8 mouse cellular contexts compared by ENCODE assay signal in genomic region chr11:68417831-68418230, GRCm38 (mm10). TPM values are rescaled to one million over a fixed set of nuclear protein-coding genes. Genes with fewer than 3 reads are reported as not detected.
A peak's percentile ranks its signal among the peaks of the same experiment; 100 is the strongest.
DNase-seq lines count a peak whose midpoint lies in the region; TF ChIP-seq lines count a peak whose summit lies in the region.

No protein-coding gene starts in this region.

- peak; percentile 43 to 59 for DNase-seq in heart, adult 18-20 months
- no peak for DNase-seq in heart, embryonic 10.5 days (ENCODE audit: low spot score)
- peak; percentile 12 for DNase-seq in urinary bladder, postnatal 14 days (ENCODE audit: low spot score)
- DNase-seq in urinary bladder, adult 2 months (ENCODE audit: low spot score), result no peak
- peak; percentile 77 to 86 for DNase-seq in thymus, postnatal 36 days
- no peak for DNase-seq in cerebellum, adult 18-20 months

- peaks cover 4% of the 10 kb centered on the region for H3K9me3 ChIP-seq in heart, embryonic 10.5 days
- peaks cover 18% of the 10 kb centered on the region for H3K9me3 ChIP-seq in megakaryocyte, embryonic 14.5 days

- WGBS in heart, embryonic 10.5 days, result 55% methylated on average over 9 of the region's 9 CpGs

- TF ChIP-seq POLR2A in embryonic fibroblast, embryonic 13.5 days (IDR thresholded peaks at IDR 0.05; ENCODE audit: low read depth, low read length), result no peak

- H3K27me3 ChIP-seq in heart, embryonic 10.5 days (ENCODE audit: insufficient read depth, poor library complexity, severe bottlenecking), result peaks cover 10% of the 10 kb centered on the region
- H3K27me3 ChIP-seq in megakaryocyte, embryonic 14.5 days (replicated peaks), result peaks cover 10% of the 10 kb centered on the region

- peaks cover 4% of the 10 kb centered on the region; the same call in 1 of the 2 replicates for H3K4me1 ChIP-seq in heart, embryonic 10.5 days
- H3K4me1 ChIP-seq in embryonic fibroblast, embryonic 13.5 days (ENCODE audit: control insufficient read depth, insufficient read depth, low read length), result no peaks in the 10 kb centered on the region
- H3K4me1 ChIP-seq in megakaryocyte, embryonic 14.5 days, result peaks cover 5% of the 10 kb centered on the region

- H3K36me3 ChIP-seq in heart, embryonic 10.5 days, result no peaks in the 10 kb centered on the region
- H3K36me3 ChIP-seq in megakaryocyte, embryonic 14.5 days (replicated peaks; ENCODE audit: low read length), result no peaks in the 10 kb centered on the region

- no peak overlapping the region for H3K4me3 ChIP-seq in heart, embryonic 10.5 days
- no peak overlapping the region for H3K4me3 ChIP-seq in embryonic fibroblast, embryonic 13.5 days (ENCODE audit: insufficient read depth, low read length)
- H3K4me3 ChIP-seq in megakaryocyte, embryonic 14.5 days (replicated peaks), result peak overlapping the region; percentile 3

- no peak overlapping the region for H3K27ac ChIP-seq in heart, embryonic 10.5 days
- no peak overlapping the region for H3K27ac ChIP-seq in embryonic fibroblast, embryonic 13.5 days (ENCODE audit: insufficient read depth, low read length)

- peak; percentile 71; the same call in 1 of the 2 replicates for TF ChIP-seq CTCF in embryonic fibroblast, embryonic 13.5 days (IDR thresholded peaks at IDR 0.05; ENCODE audit: borderline replicate concordance, insufficient read depth, low read length)

RNA-seq across cellular contexts. Expression of gene Pik3r5, which starts 14.1 kb away (rescaled TPM):
- total RNA-seq in heart, adult 18-20 months (2021), result 1 to 10 TPM; 1.1 to 1.9 TPM
- polyA plus RNA-seq in heart, embryonic 10.5 days (2016; fragmentation: Nextera tagmentation; extraction: Ambion mirVana), result 0.07 and 0.48 TPM in 2 replicates
- 1.5 and 2.5 TPM in 2 replicates for polyA plus RNA-seq in urinary bladder, adult 2 months (2012; rRNA removed)
- 0.86 and 1.3 TPM in 2 replicates for polyA plus RNA-seq in embryonic fibroblast, embryonic 13.5 days (2011; ENCODE audit: insufficient read length, low read depth, missing spikeins)
- polyA plus RNA-seq in megakaryocyte, embryonic 14.5 days (2012; ENCODE audit: insufficient read depth, low replicate concordance), result 5.8 and 9.5 TPM in 2 replicates

RNA-seq across cellular contexts. Expression of gene Ntn1, which starts 17.2 kb away (rescaled TPM):
- total RNA-seq in heart, adult 18-20 months (2021), result 10 to 100 TPM; 72.7 to 76.0 TPM
- polyA plus RNA-seq in heart, embryonic 10.5 days (2016; fragmentation: Nextera tagmentation; extraction: Ambion mirVana), result 7.0 and 16.2 TPM in 2 replicates
- 17.7 and 25.2 TPM in 2 replicates for polyA plus RNA-seq in urinary bladder, adult 2 months (2012; rRNA removed)
- polyA plus RNA-seq in embryonic fibroblast, embryonic 13.5 days (2011; ENCODE audit: insufficient read length, low read depth, missing spikeins), result 3.7 and 6.1 TPM in 2 replicates
- 0.19 and 0.28 TPM in 2 replicates for polyA plus RNA-seq in megakaryocyte, embryonic 14.5 days (2012; ENCODE audit: insufficient read depth, low replicate concordance)

Comparison
In these comparisons a context has a peak if more than half of its experiments do, and no peak if none do; other contexts are left out.
1. DNase-seq: peak in heart, adult 18-20 months (2 of 2), urinary bladder, postnatal 14 days (single experiment) and thymus, postnatal 36 days (2 of 2); none in heart, embryonic 10.5 days (single experiment), urinary bladder, adult 2 months (single experiment) and cerebellum, adult 18-20 months (0 of 2).